Mouse (Mus musculus): Measurements from ENCODE around the gene Fgd6. TPM values are rescaled to one million over a fixed set of nuclear protein-coding genes. Genes with fewer than 3 reads are reported as not detected.

Gene Fgd6
- polyA plus RNA-seq, 1 experiment = 12.1 TPM

- Histone ChIP-seq H3K4me3 (ENCODE audit: control insufficient read depth, low read depth, low read length) (no peak overlapping the region), H3K27me3 (ENCODE audit: control insufficient read depth, insufficient read depth, low read length) (no peaks in the 10 kb centered on the region), H3K36me3 (ENCODE audit: control insufficient read depth, insufficient read depth, low read length) (no peaks in the 10 kb centered on the region), H3K4me1 (ENCODE audit: control insufficient read depth, insufficient read depth, low read length) (no peaks in the 10 kb centered on the region), H3K27ac (ENCODE audit: control insufficient read depth, insufficient read depth, low read depth, low read length) (no peak overlapping the region)
- no peak for TF ChIP-seq CTCF (IDR thresholded peaks at IDR 0.05; ENCODE audit: control insufficient read depth, insufficient read depth, insufficient replicate concordance, low read depth, low read length)
- TF ChIP-seq POLR2A (IDR thresholded peaks at IDR 0.05; ENCODE audit: control insufficient read depth, low read depth, low read length) = no peak
Observed at GRCm38 (mm10) chr10:94060190-94060589, 24.4 kb downstream of the Fgd6 start.

- Histone ChIP-seq H3K4me1 (ENCODE audit: control insufficient read depth, insufficient read depth, low read length) (no peaks in the 10 kb centered on the region), H3K27ac (ENCODE audit: control insufficient read depth, insufficient read depth, low read depth, low read length) (no peak overlapping the region), H3K36me3 (ENCODE audit: control insufficient read depth, insufficient read depth, low read length) (no peaks in the 10 kb centered on the region), H3K27me3 (ENCODE audit: control insufficient read depth, insufficient read depth, low read length) (no peaks in the 10 kb centered on the region), H3K4me3 (ENCODE audit: control insufficient read depth, low read depth, low read length) (no peak overlapping the region)
- TF ChIP-seq POLR2A (IDR thresholded peaks at IDR 0.05; ENCODE audit: control insufficient read depth, low read depth, low read length) = no peak
- TF ChIP-seq CTCF (IDR thresholded peaks at IDR 0.05; ENCODE audit: control insufficient read depth, insufficient read depth, insufficient replicate concordance, low read depth, low read length) = no peak
Observed at GRCm38 (mm10) chr10:94062357-94062756, 26.6 kb downstream of the Fgd6 start.

GRCm38 (mm10) chr10:94066896-94067295 is 31.1 kb downstream of the Fgd6 start:
- Histone ChIP-seq H3K27ac (ENCODE audit: control insufficient read depth, insufficient read depth, low read depth, low read length) (no peak overlapping the region), H3K27me3 (ENCODE audit: control insufficient read depth, insufficient read depth, low read length) (no peaks in the 10 kb centered on the region), H3K4me1 (ENCODE audit: control insufficient read depth, insufficient read depth, low read length) (no peaks in the 10 kb centered on the region; the same call in 1 of the 2 replicates), H3K4me3 (ENCODE audit: control insufficient read depth, low read depth, low read length) (no peak overlapping the region), H3K36me3 (ENCODE audit: control insufficient read depth, insufficient read depth, low read length) (no peaks in the 10 kb centered on the region)
- TF ChIP-seq POLR2A (IDR thresholded peaks at IDR 0.05; ENCODE audit: control insufficient read depth, low read depth, low read length) (no peak), CTCF (IDR thresholded peaks at IDR 0.05; ENCODE audit: control insufficient read depth, insufficient read depth, insufficient replicate concordance, low read depth, low read length) (no peak)

- no peaks in the 10 kb centered on the region for H3K27me3 ChIP-seq (ENCODE audit: control insufficient read depth, insufficient read depth, low read length)
- H3K36me3 ChIP-seq (ENCODE audit: control insufficient read depth, insufficient read depth, low read length) = no peaks in the 10 kb centered on the region
- no peaks in the 10 kb centered on the region; the same call in 1 of the 2 replicates for H3K4me1 ChIP-seq (ENCODE audit: control insufficient read depth, insufficient read depth, low read length)
- no peak overlapping the region for H3K27ac ChIP-seq (ENCODE audit: control insufficient read depth, insufficient read depth, low read depth, low read length)
- H3K4me3 ChIP-seq (ENCODE audit: control insufficient read depth, low read depth, low read length) = no peak overlapping the region
- TF ChIP-seq CTCF (IDR thresholded peaks at IDR 0.05; ENCODE audit: control insufficient read depth, insufficient read depth, insufficient replicate concordance, low read depth, low read length) (no peak), POLR2A (IDR thresholded peaks at IDR 0.05; ENCODE audit: control insufficient read depth, low read depth, low read length) (no peak)
Observed at GRCm38 (mm10) chr10:94068701-94069100, 32.9 kb downstream of the Fgd6 start.

GRCm38 (mm10) chr10:94071641-94072040 is 35.8 kb downstream of the Fgd6 start:
- no peak for TF ChIP-seq CTCF (IDR thresholded peaks at IDR 0.05; ENCODE audit: control insufficient read depth, insufficient read depth, insufficient replicate concordance, low read depth, low read length)
- no peak for TF ChIP-seq POLR2A (IDR thresholded peaks at IDR 0.05; ENCODE audit: control insufficient read depth, low read depth, low read length)
- no peak overlapping the region for H3K27ac ChIP-seq (ENCODE audit: control insufficient read depth, insufficient read depth, low read depth, low read length)
- H3K27me3 ChIP-seq (ENCODE audit: control insufficient read depth, insufficient read depth, low read length) = no peaks in the 10 kb centered on the region
- H3K4me3 ChIP-seq (ENCODE audit: control insufficient read depth, low read depth, low read length) = no peak overlapping the region
- no peaks in the 10 kb centered on the region; the same call in 1 of the 2 replicates for H3K4me1 ChIP-seq (ENCODE audit: control insufficient read depth, insufficient read depth, low read length)
- no peaks in the 10 kb centered on the region for H3K36me3 ChIP-seq (ENCODE audit: control insufficient read depth, insufficient read depth, low read length)

- Histone ChIP-seq H3K27me3 (ENCODE audit: control insufficient read depth, insufficient read depth, low read length) (no peaks in the 10 kb centered on the region), H3K4me3 (ENCODE audit: control insufficient read depth, low read depth, low read length) (no peak overlapping the region), H3K27ac (ENCODE audit: control insufficient read depth, insufficient read depth, low read depth, low read length) (no peak overlapping the region), H3K36me3 (ENCODE audit: control insufficient read depth, insufficient read depth, low read length) (no peaks in the 10 kb centered on the region), H3K4me1 (ENCODE audit: control insufficient read depth, insufficient read depth, low read length) (no peaks in the 10 kb centered on the region; the same call in 1 of the 2 replicates)
- TF ChIP-seq POLR2A (IDR thresholded peaks at IDR 0.05; ENCODE audit: control insufficient read depth, low read depth, low read length) = no peak
- TF ChIP-seq CTCF (IDR thresholded peaks at IDR 0.05; ENCODE audit: control insufficient read depth, insufficient read depth, insufficient replicate concordance, low read depth, low read length) = no peak
Observed at GRCm38 (mm10) chr10:94072261-94072915, 36.6 kb downstream of the Fgd6 start.

- Histone ChIP-seq H3K27me3 (ENCODE audit: control insufficient read depth, insufficient read depth, low read length) (no peaks in the 10 kb centered on the region), H3K36me3 (ENCODE audit: control insufficient read depth, insufficient read depth, low read length) (no peaks in the 10 kb centered on the region), H3K27ac (ENCODE audit: control insufficient read depth, insufficient read depth, low read depth, low read length) (no peak overlapping the region), H3K4me3 (ENCODE audit: control insufficient read depth, low read depth, low read length) (no peak overlapping the region), H3K4me1 (ENCODE audit: control insufficient read depth, insufficient read depth, low read length) (no peaks in the 10 kb centered on the region; the same call in 1 of the 2 replicates)
- TF ChIP-seq CTCF (IDR thresholded peaks at IDR 0.05; ENCODE audit: control insufficient read depth, insufficient read depth, insufficient replicate concordance, low read depth, low read length) (no peak), POLR2A (IDR thresholded peaks at IDR 0.05; ENCODE audit: control insufficient read depth, low read depth, low read length) (no peak)
Observed at GRCm38 (mm10) chr10:94072916-94073465, 37.2 kb downstream of the Fgd6 start.

Measured in testis, adult 2 months (tissue).